Mouse (Mus musculus) fat pad, adult 2 months (tissue): ENCODE results near the gene Slc7a1.

Experiments
- DNase-seq: peaks from one replicate; pipeline ENCODE4 v3.0.0-alpha.2; 2011; ENCODE audit warnings: low read depth, low spot score; ENCODE audit errors: extremely low read depth

Gene Slc7a1

DNA sequence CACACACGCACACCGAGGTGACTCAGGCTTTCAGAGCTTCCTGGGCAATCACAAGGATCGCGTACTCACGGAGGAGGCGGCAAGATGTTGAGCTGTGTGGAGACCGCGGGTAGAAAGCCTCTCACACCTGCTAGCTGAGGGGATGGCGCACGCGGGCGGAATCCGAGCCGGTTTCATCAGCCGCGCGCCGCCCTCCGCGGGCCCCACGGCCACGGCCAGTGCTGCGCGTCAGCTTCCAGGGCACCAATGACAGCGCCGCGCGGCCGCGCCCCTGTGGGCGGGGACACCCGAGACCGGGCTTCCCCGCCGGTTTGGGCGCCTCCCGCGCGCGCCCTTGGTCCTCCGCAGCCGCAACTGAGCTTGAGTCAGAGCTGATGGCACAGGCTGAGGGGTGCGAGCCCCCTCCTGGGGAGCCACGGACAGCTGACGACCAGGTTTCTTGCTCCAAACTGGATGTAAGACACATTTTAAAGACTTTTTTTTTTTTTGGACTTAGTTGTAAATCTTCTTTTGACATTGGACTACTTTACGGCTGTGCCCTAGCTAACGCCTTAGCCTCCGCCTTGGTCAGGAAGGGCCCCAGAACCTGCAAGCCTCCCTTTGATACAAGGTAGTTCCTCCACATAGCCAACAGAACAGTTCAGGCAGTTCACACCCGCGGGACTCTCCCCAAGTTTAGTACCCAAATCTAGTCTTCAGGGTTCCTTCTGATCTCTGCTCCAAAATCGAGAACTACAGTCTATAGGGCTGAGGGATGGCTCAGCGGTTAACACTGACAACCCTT is at the start of gene Slc7a1:
Slc7a1 (minus strand) TSS at position 245 of the 784 bp plus-strand sequence.
- DNase-seq, result no peak

DNA sequence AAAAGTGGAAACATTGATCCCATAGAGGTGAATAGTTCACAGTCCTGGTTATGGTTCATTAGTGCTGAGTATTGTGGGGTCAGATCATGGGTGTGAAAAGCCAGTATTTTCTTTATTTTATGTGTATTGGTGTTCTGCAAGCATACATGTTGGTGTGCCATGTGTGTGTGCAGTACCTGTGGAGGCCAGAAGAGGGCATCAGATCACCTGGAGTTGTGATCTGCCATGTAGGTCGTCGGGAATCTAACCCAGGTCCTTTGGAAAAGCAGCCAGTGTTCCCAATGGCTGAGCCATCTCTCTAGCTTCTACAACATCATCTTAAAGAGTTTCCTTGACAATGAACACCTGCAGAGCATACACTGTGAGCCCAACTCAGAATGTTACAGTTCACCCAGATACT is 45.3 kb upstream of the Slc7a1 start:
- DNase-seq, result no peak

DNA sequence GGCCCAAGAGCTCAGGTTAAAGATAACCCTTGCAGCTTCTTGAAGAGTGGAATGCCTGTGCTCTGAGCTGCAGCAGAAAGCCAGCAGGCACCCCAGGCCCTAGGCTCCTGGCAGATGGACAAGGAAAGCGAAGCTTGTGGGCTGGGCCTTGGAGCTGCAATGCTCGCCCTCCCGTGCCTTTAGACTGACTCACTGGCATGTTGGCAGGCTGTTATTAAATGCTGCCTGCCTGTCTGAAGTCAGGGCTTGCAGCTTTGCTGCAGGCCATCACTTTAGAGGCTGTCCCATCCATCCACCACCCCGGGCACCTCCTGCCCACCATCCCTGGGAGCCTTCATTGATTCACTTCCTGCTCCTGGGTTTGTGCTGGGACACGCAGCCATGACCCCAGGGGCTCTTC is 44.0 kb upstream of the Slc7a1 start:
- peak; percentile 68 for DNase-seq

DNA sequence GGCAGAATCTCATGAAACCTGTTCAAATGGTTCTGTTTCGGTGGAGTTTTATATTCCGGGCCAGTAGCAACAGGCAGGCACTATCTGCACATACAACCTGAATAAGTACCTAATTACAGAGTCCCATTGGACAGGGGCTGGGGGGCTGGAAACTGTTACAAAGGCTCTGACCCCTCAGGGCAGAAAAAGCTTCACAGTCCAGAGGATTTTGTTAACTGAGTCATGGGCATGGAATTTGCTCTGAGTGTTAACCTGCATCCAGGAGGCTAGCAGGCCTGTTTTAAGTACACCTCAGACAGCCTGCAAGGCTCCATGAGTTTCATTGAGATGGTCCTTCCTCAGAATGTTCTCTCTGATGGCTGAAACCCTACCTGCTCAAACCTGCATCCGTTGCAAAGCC is 36.0 kb upstream of the Slc7a1 start:
- no peak for DNase-seq

DNA sequence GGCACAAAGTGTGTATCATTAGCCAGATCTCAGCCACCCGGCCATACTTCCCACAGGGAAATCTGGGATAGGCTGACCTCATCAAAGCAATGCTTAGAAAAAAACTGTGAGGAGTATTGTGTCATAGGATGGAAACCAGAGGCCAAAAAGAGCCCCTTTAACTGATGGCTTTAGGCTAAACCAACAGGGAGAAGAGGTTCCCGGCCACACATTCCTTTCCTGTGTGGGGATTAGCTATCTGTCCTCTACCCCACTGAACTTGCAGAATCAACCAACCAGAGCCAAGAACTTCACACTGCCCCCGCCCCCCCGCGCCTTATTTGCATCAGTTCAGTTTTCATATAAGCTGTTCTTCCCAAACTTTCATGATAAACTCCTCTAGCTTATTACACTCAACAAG is 32.4 kb upstream of the Slc7a1 start:
- DNase-seq, result no peak

DNA sequence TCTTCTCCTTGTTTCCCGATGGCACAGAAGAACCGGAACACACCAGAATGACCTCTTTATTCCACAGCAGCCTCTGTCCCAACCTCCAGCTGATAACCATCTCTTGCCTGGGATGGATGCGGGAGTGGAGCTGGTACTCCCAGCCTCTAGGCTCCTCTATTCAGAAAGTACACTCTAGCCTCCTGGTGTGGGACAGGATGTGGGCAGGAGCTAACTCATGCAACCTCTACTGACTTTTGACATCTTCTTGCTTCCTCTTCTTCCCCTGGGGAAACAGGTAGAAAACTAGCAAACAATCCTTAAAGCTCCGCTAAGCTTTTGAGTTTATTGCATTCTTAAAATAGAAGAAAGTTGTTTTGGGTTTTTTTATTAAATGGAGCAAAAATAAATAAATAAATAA is 29.1 kb upstream of the Slc7a1 start:
- no peak for DNase-seq

DNA sequence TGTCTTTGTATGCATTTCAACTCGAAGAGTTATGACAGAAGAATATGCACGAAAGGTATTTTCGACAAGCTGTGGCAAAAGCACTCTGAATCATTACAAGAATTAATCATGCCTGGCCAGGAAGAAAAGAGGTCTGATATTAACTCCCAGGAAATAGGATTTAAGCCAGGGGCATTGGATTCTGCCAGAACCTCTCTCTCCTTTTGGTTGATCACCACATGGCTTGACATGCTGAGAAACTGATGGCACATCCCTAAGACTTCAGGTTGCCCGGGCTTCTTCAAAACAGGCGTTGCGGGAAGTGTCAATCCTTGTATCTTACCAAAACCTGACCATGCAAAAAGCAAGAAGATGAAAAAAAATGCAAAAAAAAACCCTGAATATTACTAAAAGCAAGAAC is 25.4 kb upstream of the Slc7a1 start:
- DNase-seq, result no peak

DNA sequence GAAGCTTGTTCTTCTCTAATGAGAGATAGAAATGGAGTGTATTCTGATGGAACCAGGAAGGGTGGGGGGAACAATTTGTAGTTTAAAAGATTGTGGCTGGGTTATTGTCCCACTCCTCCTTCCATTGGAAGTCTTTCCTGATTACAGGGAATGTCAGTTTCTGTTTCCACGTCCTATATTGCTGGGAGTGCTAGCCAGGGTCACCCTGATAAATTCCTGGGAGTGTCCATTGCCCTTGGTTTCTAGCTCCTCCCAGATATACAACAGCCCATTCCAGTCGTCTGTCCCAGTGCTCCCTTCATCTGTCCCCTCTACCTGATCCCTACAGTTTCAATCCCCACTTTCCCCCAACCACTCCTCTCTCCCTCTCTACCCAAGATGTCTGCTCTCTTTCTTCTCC is 21.6 kb upstream of the Slc7a1 start:
- no peak for DNase-seq

DNA sequence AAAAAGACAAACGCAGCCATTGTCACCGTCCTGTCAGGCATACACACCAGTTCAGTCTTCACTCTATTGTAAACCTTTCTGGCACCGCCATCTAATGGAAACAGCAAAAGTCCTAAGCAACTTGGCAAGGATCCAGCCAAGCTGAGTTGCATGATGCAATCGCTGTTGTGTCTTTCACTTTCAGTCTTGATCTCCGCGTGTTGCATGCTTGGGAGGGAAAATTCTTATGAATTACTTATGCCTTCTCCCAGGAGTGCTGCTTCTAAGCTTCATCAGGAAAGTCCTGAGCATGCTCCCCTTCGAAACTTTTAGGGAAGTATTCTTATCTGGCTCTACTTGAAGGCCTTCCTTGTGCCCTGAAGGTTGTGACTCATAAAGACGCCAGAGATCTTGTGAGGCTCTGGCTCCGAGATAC is 19.4 kb upstream of the Slc7a1 start:
- no peak for DNase-seq

DNA sequence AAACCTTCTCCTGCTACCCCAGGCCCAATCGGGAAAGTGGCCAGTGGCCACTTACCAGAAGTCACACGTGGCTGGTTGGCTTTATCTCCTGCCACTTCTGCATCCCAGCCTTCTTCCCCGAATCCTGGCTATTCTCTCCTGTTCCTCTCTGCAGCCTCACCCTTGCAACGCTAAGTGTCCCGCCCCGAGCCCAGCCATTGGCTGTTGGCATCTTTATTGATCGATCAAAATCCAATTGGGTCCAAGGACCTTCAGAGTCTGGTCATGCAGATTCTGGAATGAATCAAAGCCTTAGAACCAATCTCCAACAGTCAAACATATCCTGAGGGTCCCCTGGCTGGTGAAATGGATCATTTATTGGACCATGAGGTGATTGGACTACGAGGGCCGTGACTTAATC is 18.7 kb upstream of the Slc7a1 start:
- no peak for DNase-seq

DNA sequence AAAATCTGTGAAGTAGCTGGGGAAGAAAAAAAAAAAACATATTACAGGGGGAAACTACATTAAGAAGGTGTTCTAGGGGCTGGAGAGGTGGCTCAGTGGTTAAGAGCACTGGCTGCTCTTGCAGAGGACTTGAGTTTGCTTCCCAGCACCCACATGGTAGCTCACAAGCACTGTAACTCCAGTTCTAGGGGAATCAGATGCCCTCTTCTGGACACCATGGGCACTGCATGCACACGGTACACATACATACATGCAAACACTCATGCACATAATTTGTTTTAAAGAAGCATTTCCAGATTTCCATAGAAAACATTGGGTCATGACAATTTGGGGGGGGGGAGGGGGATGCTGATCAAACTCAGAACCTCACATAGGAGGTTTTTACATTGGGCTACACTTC is 18.1 kb upstream of the Slc7a1 start:
- DNase-seq, result no peak

DNA sequence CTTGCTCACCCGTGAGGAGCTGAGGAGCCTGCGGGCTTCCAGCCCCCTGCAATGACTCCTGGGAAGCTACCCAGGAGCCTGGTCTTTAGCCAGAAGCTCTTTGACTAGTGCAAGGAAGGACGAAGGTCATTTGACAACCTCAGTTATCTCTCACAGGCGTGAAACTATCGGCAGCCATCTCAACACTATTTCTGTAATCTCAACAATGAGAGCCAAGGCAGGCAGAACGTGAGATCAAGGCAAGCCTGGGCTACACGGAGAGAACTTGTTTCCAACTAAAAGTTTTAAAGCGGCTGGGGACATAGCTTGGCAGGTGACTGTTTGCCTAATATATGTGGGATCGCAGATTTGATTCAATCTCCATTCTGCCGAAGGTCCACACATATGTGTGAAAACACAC is 16.8 kb upstream of the Slc7a1 start:
- DNase-seq, result no peak

DNA sequence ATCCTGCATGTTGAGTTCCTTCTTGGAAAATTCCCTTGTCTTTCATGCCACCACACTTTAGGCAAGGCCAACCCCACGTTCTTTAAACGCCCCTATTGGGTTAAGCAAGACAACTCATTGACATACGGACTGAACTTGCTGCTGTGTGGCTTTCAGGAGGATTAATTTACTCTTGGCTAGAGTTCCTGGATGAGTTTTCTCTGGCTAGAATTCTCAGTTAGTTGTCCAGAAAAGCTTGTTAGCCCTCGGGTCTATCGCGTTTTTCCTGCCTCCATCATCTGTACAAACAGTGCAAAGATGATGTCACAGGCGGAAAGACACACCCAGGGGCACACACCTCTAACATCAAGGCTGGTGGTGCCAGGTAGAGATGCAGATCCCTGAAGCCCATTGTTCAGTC is 14.5 kb upstream of the Slc7a1 start:
- peak; percentile 47 for DNase-seq

DNA sequence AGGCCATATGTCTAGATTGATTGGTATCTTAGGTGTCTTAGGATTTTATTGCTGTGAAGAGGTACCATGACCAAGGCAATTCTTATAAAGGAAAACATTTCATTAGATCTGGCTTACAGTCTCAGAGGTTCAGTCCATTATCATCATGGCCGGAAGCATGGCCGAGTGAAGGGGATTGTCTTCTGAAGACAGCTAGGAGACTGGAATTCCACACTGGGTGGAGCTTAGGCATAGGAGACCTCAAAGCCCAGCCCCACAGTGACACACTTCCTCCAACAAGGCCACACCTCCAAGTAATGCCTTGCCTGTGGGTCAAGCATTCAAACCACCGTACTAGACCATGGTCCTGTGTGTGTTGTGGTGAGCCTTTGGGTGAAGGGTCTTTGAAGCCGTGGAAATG is 12.8 kb upstream of the Slc7a1 start:
- no peak for DNase-seq

DNA sequence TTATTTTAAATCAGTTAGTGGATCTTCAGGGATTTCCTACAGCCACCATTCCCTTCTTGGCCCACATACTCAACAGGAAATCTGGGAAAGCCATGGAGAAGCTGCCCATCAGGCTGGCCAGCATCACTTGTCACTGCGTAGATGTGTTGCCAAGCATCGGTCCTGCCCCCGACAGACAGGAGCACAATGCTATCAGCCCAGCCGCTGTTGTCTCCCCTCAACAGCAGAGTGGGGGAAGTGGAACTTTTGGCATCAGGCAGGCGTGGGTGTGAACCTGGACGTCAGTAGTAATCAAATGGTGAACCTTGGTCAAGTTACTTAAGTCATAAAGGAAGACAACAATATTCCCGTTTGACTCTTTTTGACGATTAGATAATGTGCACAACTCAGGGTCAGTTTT is 9.8 kb upstream of the Slc7a1 start:
- no peak for DNase-seq

DNA sequence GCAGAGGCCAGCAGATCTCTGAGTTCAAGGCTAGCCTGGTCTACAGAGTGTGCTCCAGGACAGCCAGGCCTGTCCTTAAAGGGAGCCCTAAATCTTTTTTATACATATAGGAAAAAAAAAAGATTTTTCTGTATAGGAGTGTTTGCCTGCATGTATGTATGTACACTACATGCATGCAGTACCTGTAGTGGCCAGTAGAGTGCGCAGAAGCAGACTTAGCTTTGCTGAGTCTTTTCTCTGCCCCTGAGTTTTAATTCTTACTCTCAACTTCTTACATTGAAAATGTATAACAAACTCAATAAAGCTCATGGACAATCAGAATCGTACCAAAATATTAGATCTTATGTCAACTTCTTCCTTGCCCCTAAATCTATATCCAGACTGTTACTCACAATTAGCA is 7.2 kb upstream of the Slc7a1 start:
- DNase-seq, result no peak

DNA sequence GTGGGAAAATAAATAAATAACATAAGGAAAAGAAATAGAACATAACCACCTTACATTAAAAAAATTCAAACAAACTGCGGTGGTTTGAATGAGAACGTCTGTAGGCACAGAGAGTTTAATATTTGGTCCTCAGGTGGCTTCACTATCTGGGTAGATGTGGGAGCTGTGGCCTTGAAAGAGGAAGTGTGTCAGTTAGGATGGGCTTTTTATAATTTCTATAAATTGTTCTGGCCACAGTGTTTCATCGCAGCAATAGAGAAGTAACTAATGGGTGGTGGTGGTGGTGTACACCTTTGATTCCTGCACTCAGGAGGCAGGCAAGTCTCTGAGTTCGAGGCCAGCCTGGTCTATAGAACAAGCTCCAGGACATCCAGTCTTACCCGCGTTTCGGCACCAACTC is 4.8 kb upstream of the Slc7a1 start:
- no peak for DNase-seq

DNA sequence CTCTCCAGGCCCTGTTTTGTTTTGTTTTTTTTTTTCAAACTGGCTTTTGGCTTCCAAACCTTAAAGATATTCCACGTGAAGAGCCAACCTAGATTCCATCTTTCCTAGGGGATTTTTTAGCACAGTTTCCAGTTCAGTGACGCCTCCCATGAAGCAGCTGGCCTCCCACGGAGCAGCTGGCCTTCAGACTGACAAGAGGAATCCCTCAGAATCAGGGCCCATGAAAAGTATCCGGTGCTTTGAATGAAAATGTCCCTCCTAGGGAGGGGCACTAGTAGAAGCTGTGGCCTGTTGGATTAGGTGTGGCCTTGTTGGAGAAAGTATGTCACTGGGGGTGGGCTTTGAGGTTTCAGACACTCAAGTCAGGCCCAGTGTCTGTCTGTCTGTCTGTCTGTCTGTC is 2.9 kb upstream of the Slc7a1 start:
- no peak for DNase-seq

DNA sequence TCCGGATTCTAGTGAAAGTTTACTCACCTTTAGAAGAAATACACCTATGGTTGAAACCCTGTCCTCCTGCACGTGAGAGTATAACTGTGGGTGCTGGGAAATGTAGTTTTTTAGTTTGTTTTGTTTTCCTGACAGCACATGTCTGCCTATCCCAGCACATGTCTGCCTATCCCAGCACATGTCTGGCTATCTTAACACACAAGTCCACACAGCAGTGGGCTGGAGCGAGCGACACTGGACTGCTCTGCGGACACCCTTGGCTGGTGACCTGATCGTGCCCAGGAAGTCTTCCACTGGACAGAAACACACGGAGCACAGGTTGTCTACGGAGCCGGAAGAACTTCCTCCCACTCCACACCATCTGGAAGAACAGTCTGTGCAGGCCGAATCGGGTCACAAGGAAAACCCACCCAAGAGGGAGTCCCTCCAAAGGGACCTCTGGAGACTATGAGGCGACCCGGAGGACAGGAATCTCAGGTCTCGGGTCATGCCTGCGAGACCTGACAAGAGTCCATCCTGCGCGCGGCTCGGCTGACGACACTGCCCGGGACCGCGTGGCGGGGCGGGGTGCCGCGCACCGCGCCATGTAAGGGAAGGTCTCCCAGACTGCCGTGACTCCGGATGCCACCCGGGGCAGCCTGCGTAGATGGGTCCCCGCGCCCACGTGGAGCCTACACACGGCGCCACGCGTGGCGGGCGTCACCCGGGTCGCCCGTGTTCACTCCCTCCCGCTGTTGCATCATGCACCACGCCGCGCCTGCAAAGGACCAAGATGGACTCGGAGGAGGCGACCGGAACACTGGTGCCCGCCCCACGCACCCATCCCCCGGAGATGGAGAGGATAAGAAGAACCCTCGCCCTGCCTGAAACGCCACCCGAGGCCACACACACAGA is 691 bp downstream of the Slc7a1 start:
- DNase-seq, result no peak

DNA sequence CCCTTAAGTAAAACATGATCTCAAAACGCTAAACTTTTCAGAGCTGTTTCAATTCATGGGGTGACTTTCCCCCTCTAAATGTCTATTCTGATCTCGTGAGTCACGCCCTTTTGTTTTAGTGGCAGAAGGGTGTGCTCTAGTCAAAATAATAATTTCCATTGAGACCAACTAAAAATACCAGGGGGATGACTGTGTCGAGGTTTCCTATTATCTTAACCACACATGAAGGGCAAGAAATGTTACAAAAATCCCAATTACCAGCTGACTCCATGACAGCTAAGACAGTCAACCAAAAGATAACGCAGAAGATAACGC is 1.3 kb downstream of the Slc7a1 start:
- no peak for DNase-seq

DNA sequence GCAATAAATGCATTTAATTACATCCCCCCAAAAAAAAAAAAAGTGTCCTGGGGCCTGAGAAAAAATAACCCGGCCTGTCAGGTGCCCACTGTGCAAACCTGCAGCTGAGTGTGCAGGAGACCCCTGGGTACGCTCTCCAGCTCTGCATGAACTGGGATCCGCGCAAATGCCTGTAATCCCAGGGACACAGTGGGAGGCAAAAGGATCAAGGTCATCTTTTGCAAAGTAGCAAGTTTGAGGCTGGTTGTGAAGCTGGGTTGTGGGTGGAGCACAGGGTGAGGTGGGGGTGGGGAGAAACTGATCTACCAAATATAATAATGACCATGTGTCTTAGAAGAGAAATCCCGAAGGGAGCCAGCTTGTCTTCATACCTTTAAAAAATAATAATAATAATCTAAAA is 1.8 kb downstream of the Slc7a1 start:
- DNase-seq, result no peak

DNA sequence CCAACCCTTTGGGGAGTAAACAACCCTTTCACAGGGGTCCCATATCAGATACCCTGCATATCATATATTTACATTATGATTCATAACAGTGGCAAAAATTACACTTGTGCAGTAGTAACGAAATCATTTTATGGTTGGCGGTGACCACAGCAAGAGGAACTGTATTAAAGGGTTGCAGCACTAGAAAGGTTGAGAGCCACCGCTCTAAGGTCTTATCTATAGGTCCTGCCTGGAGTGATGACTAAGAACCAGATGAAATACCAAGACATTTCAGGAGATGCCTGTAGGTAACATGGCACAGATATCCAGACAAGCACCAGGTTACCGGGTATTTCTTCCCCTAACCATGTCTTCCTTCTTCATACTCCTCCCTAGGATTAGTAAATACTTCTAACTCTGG is 2.3 kb downstream of the Slc7a1 start:
- DNase-seq, result no peak

DNA sequence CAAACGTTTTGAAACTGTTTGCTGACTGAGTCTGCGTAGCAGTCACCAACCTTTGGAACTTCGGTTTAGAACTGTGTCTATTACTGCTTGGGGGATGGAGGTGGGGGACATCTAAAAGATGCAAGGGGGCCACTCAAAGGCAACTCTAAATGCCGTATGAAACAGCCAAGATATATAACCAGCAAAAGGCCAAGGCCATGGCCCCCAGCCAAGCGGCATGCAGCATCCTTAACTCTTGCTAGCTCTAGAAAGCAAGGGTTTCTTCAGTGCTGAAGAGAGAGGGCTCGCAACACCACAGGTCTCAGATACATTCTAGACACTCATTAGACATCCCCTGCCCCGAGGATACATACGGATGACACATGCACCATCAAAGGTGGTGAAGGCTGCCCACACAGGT is 6.4 kb downstream of the Slc7a1 start:
- DNase-seq, result no peak
